Mouse (Mus musculus) megakaryocyte, embryonic 14.5 days (primary cell): ENCODE results near the gene Dact1.

Experiments
- FLI1 ChIP-seq: IDR thresholded peaks from 2 replicates; pipeline ENCODE4 v1.6.1; 2012; ENCODE audit warnings: low read length, inconsistent platforms, mixed read lengths
- GATA1 ChIP-seq: IDR thresholded peaks from 3 replicates; pipeline ENCODE4 v1.6.1; 2012; ENCODE audit warnings: mixed read lengths, low read length, inconsistent platforms, borderline replicate concordance

DNA sequence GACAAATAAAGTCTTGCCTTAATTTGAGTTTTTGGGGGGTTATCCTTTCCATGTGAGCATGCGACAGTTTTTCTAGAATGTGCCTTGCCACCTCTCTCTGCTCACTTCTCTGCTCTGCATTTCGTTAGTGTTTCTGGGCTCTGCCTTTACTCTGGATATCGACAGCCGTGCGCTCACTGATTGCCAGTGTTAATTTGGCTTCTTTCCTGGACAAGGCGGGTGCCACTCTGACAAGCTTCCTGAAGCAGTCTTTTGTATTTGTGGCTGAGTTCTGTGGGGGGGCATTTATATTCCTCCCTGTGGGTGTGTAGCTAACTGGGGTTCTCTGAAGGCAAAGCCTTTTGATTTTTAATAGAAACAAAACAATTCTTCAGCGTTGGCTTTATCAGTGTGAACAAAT lies 54.4 kb downstream of the Dact1 start:
- TF ChIP-seq GATA1 (no peak), FLI1 (no peak)
